Mouse (Mus musculus) C2C12 (cell line): ENCODE results near the gene Kcnv2. TPM values are rescaled to one million over a fixed set of nuclear protein-coding genes. Genes with fewer than 3 reads are reported as not detected.

Experiments
- H3K27me3 ChIP-seq: one replicate; pipeline ENCODE4 v1.6.1; 2011; ENCODE audit not compliant: control insufficient read depth, insufficient read depth, insufficient read length
- H3K36me3 ChIP-seq: one replicate; pipeline ENCODE4 v1.6.1; 2011; ENCODE audit not compliant: control insufficient read depth, insufficient read depth
- H3K4me3 ChIP-seq: one replicate; pipeline ENCODE4 v1.5.1; 2011; ENCODE audit warnings: mild to moderate bottlenecking, control low read depth; ENCODE audit not compliant: poor library complexity, insufficient read depth, severe bottlenecking
- H3K79me2 ChIP-seq: one replicate; pipeline ENCODE4 v1.6.1; 2011; ENCODE audit not compliant: control insufficient read depth, insufficient read depth
- H3K79me3 ChIP-seq: one replicate; pipeline ENCODE4 v1.6.1; 2011; ENCODE audit warnings: low read depth, control low read depth
- H3ac ChIP-seq: one replicate; pipeline ENCODE3; 2011; ENCODE audit warnings: low read depth; ENCODE audit not compliant: control insufficient read depth, insufficient read length
- CEBPB ChIP-seq: IDR thresholded peaks from one replicate; pipeline ENCODE4 v1.6.1; 2011; ENCODE audit warnings: low read depth, mild to moderate bottlenecking, control low read depth, moderate library complexity
- CTCF ChIP-seq: IDR thresholded peaks from one replicate; pipeline ENCODE4 v1.5.1; 2011; ENCODE audit not compliant: control insufficient read depth, insufficient read depth, insufficient read length
- FOSL1 ChIP-seq: IDR thresholded peaks from one replicate; pipeline ENCODE4 v1.8.0; 2011; ENCODE audit warnings: mild to moderate bottlenecking, low read length; ENCODE audit not compliant: poor library complexity, insufficient read depth, severe bottlenecking
- MAX ChIP-seq: IDR thresholded peaks from one replicate; pipeline ENCODE4 v1.6.1; 2011; ENCODE audit warnings: mild to moderate bottlenecking, control low read depth
- MYOD1 ChIP-seq: IDR thresholded peaks from one replicate; pipeline ENCODE4 v1.6.1; 2011; ENCODE audit warnings: low read depth; ENCODE audit not compliant: control insufficient read depth, insufficient read length
- MYOG ChIP-seq: IDR thresholded peaks from one replicate; pipeline ENCODE4 v1.6.1; 2011; ENCODE audit not compliant: control insufficient read depth, insufficient read length; ENCODE audit errors: extremely low read depth
- USF1 ChIP-seq: IDR thresholded peaks from one replicate; pipeline ENCODE4 v1.6.1; 2011; ENCODE audit warnings: low read depth, mild to moderate bottlenecking, control low read depth, moderate library complexity
- polyA plus RNA-seq: library from polyadenylated mRNA; unstranded; fragments of >200 nt; fragmentation: generic; extraction: Trizol; gene quantifications from one replicate; pipeline ENCODE4 v1.2.1, GENCODE M21; 2012; ENCODE audit warnings: missing spikeins

Kcnv2 gene
- polyA plus RNA-seq, 1 experiment = not detected

DNA sequence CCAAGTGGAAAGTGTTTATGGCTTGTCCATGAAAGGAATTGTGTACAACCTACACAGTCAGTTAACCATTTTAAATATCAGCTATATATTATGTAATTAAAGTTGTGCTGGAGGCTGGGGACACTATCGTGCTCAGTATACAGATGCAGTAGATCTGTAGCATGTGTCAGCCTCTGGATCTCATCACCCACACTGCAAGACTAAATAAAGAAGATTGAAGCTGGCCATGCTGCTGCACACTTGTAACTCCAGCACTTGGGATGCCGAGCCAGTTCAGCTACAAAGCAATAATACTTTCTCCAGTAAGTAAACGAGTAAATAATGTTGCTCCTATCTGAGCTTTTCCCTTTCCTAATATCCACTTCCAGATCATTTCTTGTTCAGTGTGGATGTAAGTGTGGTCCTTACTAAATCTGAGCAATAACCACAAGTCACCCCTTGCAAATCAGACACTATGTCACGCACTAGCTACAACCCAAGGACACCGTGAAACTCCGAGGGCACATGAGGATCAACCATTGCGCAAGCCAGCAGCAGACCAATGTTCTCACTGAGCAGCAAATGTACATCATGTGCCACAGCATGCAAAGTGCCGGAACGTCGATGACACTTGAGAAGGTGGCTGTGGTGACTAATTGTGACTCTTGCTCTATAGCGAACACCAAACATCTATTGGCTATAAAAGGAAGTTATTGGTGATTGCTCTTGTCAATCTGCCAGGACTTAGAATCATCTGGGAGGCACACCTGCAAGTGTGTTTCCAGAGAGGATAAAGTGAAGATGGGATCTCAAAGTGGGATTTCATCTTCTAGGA lies 9.9 kb upstream of the Kcnv2 start:
- no peaks in the 10 kb centered on the region for H3K79me3 ChIP-seq
- H3K27me3 ChIP-seq = no peaks in the 10 kb centered on the region
- no peak overlapping the region for H3ac ChIP-seq
- no peaks in the 10 kb centered on the region for H3K36me3 ChIP-seq
- H3K4me3 ChIP-seq = no peak overlapping the region
- TF ChIP-seq CEBPB (peak; percentile 83), FOSL1 (no peak), MYOD1 (no peak), USF1 (no peak), MAX (no peak), MYOG (no peak), CTCF (no peak)
- no peaks in the 10 kb centered on the region for H3K79me2 ChIP-seq

DNA sequence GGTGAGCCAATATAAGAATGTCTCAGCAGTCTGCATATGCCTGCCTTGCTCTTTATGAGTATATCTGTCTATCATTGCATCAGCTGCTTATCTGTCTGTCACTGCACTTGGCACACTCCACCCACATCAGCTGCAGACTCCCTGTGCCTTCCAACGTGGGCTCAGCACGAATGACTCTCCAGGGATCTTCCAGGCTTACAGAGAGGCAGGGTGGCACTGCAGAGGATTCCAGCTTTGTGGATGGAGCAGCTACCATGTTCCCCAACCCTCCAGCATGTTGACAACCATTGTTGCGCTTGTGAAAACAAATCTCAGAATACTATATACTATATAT lies 9.3 kb upstream of the Kcnv2 start:
- Histone ChIP-seq H3K79me3 (no peaks in the 10 kb centered on the region), H3K4me3 (no peak overlapping the region), H3K27me3 (no peaks in the 10 kb centered on the region), H3ac (no peak overlapping the region), H3K36me3 (no peaks in the 10 kb centered on the region), H3K79me2 (no peaks in the 10 kb centered on the region)
- TF ChIP-seq MYOD1 (no peak), CTCF (no peak), MAX (no peak), FOSL1 (no peak), MYOG (no peak), CEBPB (no peak), USF1 (no peak)

DNA sequence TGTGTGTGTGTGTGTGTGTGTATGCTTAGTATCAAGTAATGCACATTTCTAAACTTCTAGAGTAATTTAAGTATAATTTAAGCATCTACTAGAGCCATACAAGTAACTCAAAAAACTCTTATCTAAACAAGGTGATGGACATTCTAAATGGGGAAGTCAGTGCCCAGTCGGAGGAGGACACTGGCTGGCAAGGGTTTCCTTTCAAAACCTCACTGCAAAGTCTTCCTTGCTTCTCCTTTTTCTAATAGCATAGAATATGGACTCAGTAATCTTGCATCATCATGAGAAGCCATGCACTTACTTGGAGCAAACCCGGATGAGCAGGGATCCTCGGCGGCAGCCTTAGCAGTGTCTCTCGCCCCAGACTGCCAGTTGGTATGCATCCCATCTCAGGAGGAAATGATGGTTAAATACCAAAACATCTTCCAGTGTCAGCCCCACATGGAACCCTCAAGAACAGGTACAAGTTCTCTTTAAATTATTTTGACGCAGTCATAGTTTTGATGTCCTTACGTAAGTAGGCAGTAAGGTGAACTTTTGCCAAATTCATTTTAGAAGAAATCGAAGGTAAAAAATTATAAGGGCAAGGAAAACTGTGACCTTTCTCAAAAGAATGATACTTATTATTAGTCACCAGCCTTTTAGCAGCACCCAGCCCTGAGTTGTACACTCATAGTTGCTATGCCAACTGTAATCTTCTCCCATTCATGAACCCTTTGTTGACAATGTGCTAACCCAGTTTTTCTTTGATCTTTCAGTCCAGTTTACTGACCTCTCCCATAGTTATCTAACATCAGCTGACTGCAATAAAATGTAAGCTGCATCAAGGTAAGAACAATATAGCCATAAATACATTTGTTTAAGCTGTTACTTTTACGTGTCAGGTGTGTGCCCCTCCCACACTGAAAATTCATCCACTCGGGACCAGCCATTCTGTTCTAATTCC lies 5.8 kb upstream of the Kcnv2 start:
- Histone ChIP-seq H3K4me3 (no peak overlapping the region), H3K27me3 (no peaks in the 10 kb centered on the region), H3K36me3 (no peaks in the 10 kb centered on the region), H3K79me2 (no peaks in the 10 kb centered on the region), H3ac (no peak overlapping the region), H3K79me3 (no peaks in the 10 kb centered on the region)
- no peak for TF ChIP-seq CTCF
- no peak for TF ChIP-seq FOSL1
- TF ChIP-seq MYOD1 = no peak
- TF ChIP-seq MAX = no peak
- no peak for TF ChIP-seq CEBPB
- TF ChIP-seq USF1 = no peak
- TF ChIP-seq MYOG = no peak

DNA sequence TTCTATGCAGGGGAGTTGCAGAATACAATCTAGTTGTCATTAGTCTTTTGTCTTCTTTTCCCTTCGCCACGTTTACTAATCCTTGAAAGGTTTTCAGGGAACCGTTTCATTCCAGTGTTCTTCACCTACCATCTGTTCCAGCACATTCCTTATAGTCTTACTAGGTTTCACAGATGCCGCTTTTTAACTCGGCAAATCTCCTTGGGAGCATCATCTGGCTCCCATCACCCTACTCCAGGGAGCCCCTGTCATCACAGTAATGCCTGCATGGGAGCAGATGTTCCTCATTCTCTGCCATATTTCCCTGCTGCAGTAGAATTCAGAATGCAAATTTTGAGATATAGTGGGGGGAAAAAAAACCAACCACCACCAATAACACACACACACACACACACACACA lies 5.1 kb upstream of the Kcnv2 start:
- Histone ChIP-seq H3K4me3 (no peak overlapping the region), H3ac (no peak overlapping the region), H3K79me3 (no peaks in the 10 kb centered on the region), H3K36me3 (no peaks in the 10 kb centered on the region), H3K27me3 (no peaks in the 10 kb centered on the region), H3K79me2 (no peaks in the 10 kb centered on the region)
- TF ChIP-seq USF1 (no peak), MAX (no peak), CTCF (no peak), MYOD1 (no peak), CEBPB (no peak), MYOG (no peak), FOSL1 (no peak)

DNA sequence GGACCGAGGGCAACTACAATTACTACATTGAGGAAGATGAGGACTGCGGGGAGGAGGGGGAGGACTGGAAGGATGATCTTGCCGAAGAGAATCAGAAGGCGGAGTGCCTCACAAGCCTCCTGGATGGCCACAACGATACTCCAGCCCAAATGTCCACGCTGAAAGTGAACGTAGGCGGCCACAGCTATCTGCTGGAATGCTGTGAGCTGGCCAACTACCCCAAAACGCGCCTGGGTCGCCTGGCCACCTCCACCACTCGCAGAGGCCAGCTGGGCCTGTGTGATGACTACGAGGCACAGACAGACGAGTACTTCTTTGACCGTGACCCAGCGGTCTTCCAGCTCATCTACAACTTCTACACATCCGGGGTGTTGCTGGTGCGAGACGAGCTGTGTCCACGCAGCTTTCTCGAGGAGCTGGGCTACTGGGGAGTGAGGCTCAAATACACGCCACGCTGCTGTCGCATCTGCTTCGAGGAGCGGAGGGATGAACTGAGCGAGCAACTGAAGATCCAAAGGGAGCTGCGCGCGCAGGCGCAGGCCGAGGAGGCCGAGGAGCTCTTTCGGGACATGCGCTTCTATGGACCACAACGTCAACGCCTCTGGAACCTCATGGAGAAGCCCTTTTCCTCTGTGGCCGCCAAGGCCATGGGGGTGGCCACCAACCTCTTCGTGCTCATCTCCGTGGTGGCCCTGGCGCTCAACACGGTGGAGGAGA lies 681 bp downstream of the Kcnv2 start:
- no peak overlapping the region for H3ac ChIP-seq
- no peaks in the 10 kb centered on the region for H3K27me3 ChIP-seq
- TF ChIP-seq MAX = no peak
- TF ChIP-seq USF1 = no peak
- TF ChIP-seq MYOG = no peak
- no peak for TF ChIP-seq CTCF
- no peak for TF ChIP-seq CEBPB
- no peak for TF ChIP-seq MYOD1
- no peak for TF ChIP-seq FOSL1
- H3K36me3 ChIP-seq = no peaks in the 10 kb centered on the region
- no peaks in the 10 kb centered on the region for H3K79me3 ChIP-seq
- no peaks in the 10 kb centered on the region for H3K79me2 ChIP-seq
- no peak overlapping the region for H3K4me3 ChIP-seq
